Mouse (Mus musculus): ENCODE measurements around the gene Bcl7b. TPM values are rescaled to one million over a fixed set of nuclear protein-coding genes. Genes with fewer than 3 reads are reported as not detected.
"Not testable (repeated sequence)": the region's sequence is repeated elsewhere in the genome, so short reads cannot be mapped to it uniquely, and the experiment has no call there.

Bcl7b gene
- polyA plus RNA-seq, 1 experiment from 2014 or later, result 50.2 TPM

DNA sequence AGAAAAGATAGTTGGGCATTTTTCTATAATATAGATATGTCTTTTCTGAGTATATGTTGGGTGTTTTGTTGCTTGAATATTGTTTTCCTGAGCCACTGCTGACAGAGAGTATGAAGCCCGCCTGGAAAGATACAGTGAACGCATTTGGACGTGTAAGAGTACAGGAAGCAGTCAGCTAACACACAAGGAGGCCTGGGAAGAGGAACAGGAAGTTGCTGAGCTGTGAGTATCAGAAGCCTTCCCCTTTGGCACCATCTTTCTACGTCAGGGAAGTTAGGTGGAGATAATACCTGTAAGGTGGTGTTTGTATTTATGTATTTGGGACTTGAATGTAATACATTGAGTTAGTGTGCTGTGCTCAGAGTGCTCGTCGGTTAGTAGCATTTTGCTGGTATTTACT, 28.3 kb downstream of the Bcl7b start:
- H3K4me2 ChIP-seq, result no peak overlapping the region
- no peak overlapping the region for H3K9ac ChIP-seq
- 64% methylated on average over 6 of the region's 6 CpGs for WGBS
- no peak for TF ChIP-seq CTCF (IDR thresholded peaks at IDR 0.05; ENCODE audit: low read depth)
- H3K4me1 ChIP-seq (ENCODE audit: insufficient read depth), result no peaks in the 10 kb centered on the region
- no peak for ATAC-seq (ENCODE audit: insufficient read depth)
- no peak for DNase-seq
- no peak overlapping the region for H3K4me3 ChIP-seq (ENCODE audit: low read depth, low read length)
- peaks cover 81% of the 10 kb centered on the region for H3K36me3 ChIP-seq (ENCODE audit: insufficient read depth)
- no peaks in the 10 kb centered on the region for H3K27me3 ChIP-seq (ENCODE audit: insufficient read depth, low read length)
- H3K27ac ChIP-seq (ENCODE audit: low read depth), result no peak overlapping the region
- H3K9me3 ChIP-seq (ENCODE audit: low read depth, low read length), result no peaks in the 10 kb centered on the region

- no peak for ATAC-seq (ENCODE audit: insufficient read depth)
- 80% methylated on average over 3 of the region's 3 CpGs for whole genome bisulfite sequencing
- H3K9me3 ChIP-seq (ENCODE audit: low read depth, low read length), result no peaks in the 10 kb centered on the region
- no peaks in the 10 kb centered on the region for H3K4me1 ChIP-seq (ENCODE audit: insufficient read depth)
- no peak overlapping the region for H3K4me2 ChIP-seq
- H3K27ac ChIP-seq (ENCODE audit: low read depth), result no peak overlapping the region
- H3K36me3 ChIP-seq (ENCODE audit: insufficient read depth), result peaks cover 90% of the 10 kb centered on the region
- no peak overlapping the region for H3K4me3 ChIP-seq (ENCODE audit: low read depth, low read length)
- DNase-seq, result no peak
- no peaks in the 10 kb centered on the region for H3K27me3 ChIP-seq (ENCODE audit: insufficient read depth, low read length)
- TF ChIP-seq CTCF (IDR thresholded peaks at IDR 0.05; ENCODE audit: low read depth), result no peak
- H3K9ac ChIP-seq, result no peak overlapping the region
These were observed 34.7 kb downstream of the Bcl7b start for GRCm38 (mm10) chr5:135202763-135203162.

- ATAC-seq (ENCODE audit: insufficient read depth), result no peak
- 92% methylated on average over 1 of the region's 1 CpGs for WGBS
- Histone ChIP-seq H3K9me3 (ENCODE audit: low read depth, low read length) (no peaks in the 10 kb centered on the region), H3K27me3 (ENCODE audit: insufficient read depth, low read length) (no peaks in the 10 kb centered on the region), H3K4me1 (ENCODE audit: insufficient read depth) (no peaks in the 10 kb centered on the region), H3K36me3 (ENCODE audit: insufficient read depth) (peaks cover 97% of the 10 kb centered on the region), H3K27ac (ENCODE audit: low read depth) (no peak overlapping the region), H3K9ac (no peak overlapping the region), H3K4me2 (no peak overlapping the region), H3K4me3 (ENCODE audit: low read depth, low read length) (no peak overlapping the region)
- peak; percentile 36 for DNase-seq
- peak; percentile 39 for TF ChIP-seq CTCF (IDR thresholded peaks at IDR 0.05; ENCODE audit: low read depth)
These were observed 40.1 kb downstream of the Bcl7b start for GRCm38 (mm10) chr5:135208197-135208596.

DNA sequence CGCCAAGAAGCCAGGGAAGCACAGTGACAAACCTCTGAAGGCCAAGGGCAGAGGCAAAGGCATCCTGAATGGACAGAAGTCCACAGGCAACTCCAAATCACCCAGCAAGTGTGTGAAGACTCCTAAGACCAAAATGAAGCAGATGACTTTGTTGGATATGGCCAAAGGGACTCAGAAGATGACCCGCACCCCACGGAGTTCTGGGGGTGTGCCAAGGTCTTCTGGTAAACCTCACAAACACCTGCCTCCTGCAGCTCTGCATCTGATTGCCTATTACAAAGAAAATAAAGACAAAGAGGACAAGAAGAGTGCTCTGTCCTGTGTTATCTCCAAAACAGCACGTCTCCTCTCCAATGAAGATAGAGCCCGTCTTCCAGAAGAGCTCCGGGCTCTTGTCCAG, 48.8 kb downstream of the Bcl7b start:
- Histone ChIP-seq H3K4me2 (no peak overlapping the region), H3K9ac (no peak overlapping the region)

DNA sequence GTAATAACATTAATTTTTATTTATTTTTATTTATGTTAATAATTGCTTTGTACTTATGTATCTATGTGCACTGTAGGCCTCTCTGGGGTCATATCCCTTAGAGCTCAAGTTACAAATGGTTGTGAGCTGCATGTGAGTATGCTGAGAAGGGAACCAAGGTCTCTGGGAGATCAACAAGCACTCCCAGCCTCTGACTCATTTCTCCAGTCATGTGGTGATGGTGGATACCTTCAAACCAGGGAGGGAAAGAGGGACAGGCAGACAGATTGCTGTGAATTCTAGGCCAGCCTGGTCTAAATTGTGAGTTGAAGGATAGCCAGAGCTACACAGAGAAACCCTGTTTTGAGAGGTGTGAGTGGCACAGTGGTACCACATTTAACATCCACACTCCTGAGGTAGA, 52.9 kb downstream of the Bcl7b start:
- no peaks in the 10 kb centered on the region for H3K4me1 ChIP-seq (ENCODE audit: insufficient read depth)
- no peak for TF ChIP-seq CTCF (IDR thresholded peaks at IDR 0.05; ENCODE audit: low read depth)
- no peak overlapping the region for H3K9ac ChIP-seq
- ATAC-seq (ENCODE audit: insufficient read depth) (no peak), DNase-seq (no peak)
- H3K4me2 ChIP-seq, result no peak overlapping the region
- no peaks in the 10 kb centered on the region for H3K27me3 ChIP-seq (ENCODE audit: insufficient read depth, low read length)
- H3K36me3 ChIP-seq (ENCODE audit: insufficient read depth), result peaks cover 96% of the 10 kb centered on the region
- H3K27ac ChIP-seq (ENCODE audit: low read depth), result no peak overlapping the region
- H3K9me3 ChIP-seq (ENCODE audit: low read depth, low read length), result no peaks in the 10 kb centered on the region
- no peak overlapping the region for H3K4me3 ChIP-seq (ENCODE audit: low read depth, low read length)

More for the DNA sequence above, 48.8 kb downstream of the Bcl7b start:
- ATAC-seq (ENCODE audit: insufficient read depth) (no peak), DNase-seq (no peak)
- Histone ChIP-seq H3K36me3 (ENCODE audit: insufficient read depth) (peaks cover 99% of the 10 kb centered on the region), H3K27ac (ENCODE audit: low read depth) (no peak overlapping the region), H3K4me1 (ENCODE audit: insufficient read depth) (no peaks in the 10 kb centered on the region), H3K4me3 (ENCODE audit: low read depth, low read length) (no peak overlapping the region), H3K27me3 (ENCODE audit: insufficient read depth, low read length) (no peaks in the 10 kb centered on the region), H3K9me3 (ENCODE audit: low read depth, low read length) (no peaks in the 10 kb centered on the region)
- 89% methylated on average over 6 of the region's 6 CpGs for WGBS
- TF ChIP-seq CTCF (IDR thresholded peaks at IDR 0.05; ENCODE audit: low read depth), result no peak

- H3K9me3 ChIP-seq (ENCODE audit: low read depth, low read length), result no peaks in the 10 kb centered on the region
- WGBS, result 88% methylated on average over 7 of the region's 7 CpGs
- no peak for ATAC-seq (ENCODE audit: insufficient read depth)
These were observed 54.0 kb downstream of the Bcl7b start for GRCm38 (mm10) chr5:135222066-135222465.

GRCm38 (mm10) chr5:135224169-135224568, 56.1 kb downstream of the Bcl7b start:
- Histone ChIP-seq H3K4me3 (ENCODE audit: low read depth, low read length) (no peak overlapping the region), H3K9me3 (ENCODE audit: low read depth, low read length) (no peaks in the 10 kb centered on the region), H3K4me1 (ENCODE audit: insufficient read depth) (no peaks in the 10 kb centered on the region), H3K36me3 (ENCODE audit: insufficient read depth) (peaks cover 93% of the 10 kb centered on the region), H3K27ac (ENCODE audit: low read depth) (no peak overlapping the region), H3K4me2 (no peak overlapping the region), H3K9ac (no peak overlapping the region), H3K27me3 (ENCODE audit: insufficient read depth, low read length) (no peaks in the 10 kb centered on the region)
- no peak for ATAC-seq (ENCODE audit: insufficient read depth)
- no peak for DNase-seq
- no peak for TF ChIP-seq CTCF (IDR thresholded peaks at IDR 0.05; ENCODE audit: low read depth)
- 94% methylated on average over 3 of the region's 3 CpGs for WGBS

More at GRCm38 (mm10) chr5:135222066-135222465, 54.0 kb downstream of the Bcl7b start:
- H3K4me1 ChIP-seq (ENCODE audit: insufficient read depth), result no peaks in the 10 kb centered on the region
- no peaks in the 10 kb centered on the region for H3K27me3 ChIP-seq (ENCODE audit: insufficient read depth, low read length)
- no peak for DNase-seq
- no peak overlapping the region for H3K9ac ChIP-seq
- no peak overlapping the region for H3K27ac ChIP-seq (ENCODE audit: low read depth)
- H3K4me2 ChIP-seq, result no peak overlapping the region
- no peak overlapping the region for H3K4me3 ChIP-seq (ENCODE audit: low read depth, low read length)
- peaks cover 93% of the 10 kb centered on the region for H3K36me3 ChIP-seq (ENCODE audit: insufficient read depth)
- no peak for TF ChIP-seq CTCF (IDR thresholded peaks at IDR 0.05; ENCODE audit: low read depth)

DNA sequence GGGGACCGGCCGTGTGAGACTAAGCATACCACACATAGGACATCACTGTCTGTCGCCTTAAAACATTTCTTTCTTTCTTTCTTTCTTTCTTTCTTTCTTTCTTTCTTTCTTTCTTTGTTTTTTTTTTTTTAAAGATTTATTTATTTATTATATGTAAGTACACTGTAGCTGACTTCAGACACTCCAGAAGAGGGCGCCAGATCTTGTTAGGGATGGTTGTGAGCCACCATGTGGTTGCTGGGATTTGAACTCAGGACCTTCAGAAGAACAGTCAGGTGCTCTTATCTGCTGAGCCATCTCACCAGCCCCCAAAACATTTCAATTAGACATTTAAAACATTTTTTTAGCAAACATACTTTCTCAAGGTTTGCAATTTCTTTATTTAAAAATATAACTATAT, 57.8 kb downstream of the Bcl7b start:
- not testable (repeated sequence) for H3K27me3 ChIP-seq (ENCODE audit: insufficient read depth, low read length); ATAC-seq (ENCODE audit: insufficient read depth); H3K27ac ChIP-seq (ENCODE audit: low read depth); H3K4me1 ChIP-seq (ENCODE audit: insufficient read depth); H3K4me3 ChIP-seq (ENCODE audit: low read depth, low read length); H3K9ac ChIP-seq; DNase-seq; H3K4me2 ChIP-seq; H3K9me3 ChIP-seq (ENCODE audit: low read depth, low read length)
- peaks cover 92% of the 10 kb centered on the region for H3K36me3 ChIP-seq (ENCODE audit: insufficient read depth)
- WGBS, result 92% methylated on average over 4 of the region's 4 CpGs
